Mouse (Mus musculus): ENCODE measurements at regions not wholly inside any gene's neighbourhood (a gene's known extent, or its start where the extent isn't known, plus 50 kb on each side); places are given as distances from the start of the nearest gene placed in this dataset.

GRCm38 (mm10) chr1:89313064-89313463 is 141.5 kb upstream of the Agap1 start:
- Histone ChIP-seq H3K27me3 (ENCODE audit: control insufficient read depth, insufficient read depth, low read length, poor library complexity, severe bottlenecking) (no peaks in the 10 kb centered on the region), H3K4me3 (ENCODE audit: low read depth, low read length) (no peak overlapping the region), H3K27ac (ENCODE audit: insufficient read depth, low read length) (no peak overlapping the region), H3K9ac (ENCODE audit: low read depth, poor library complexity, severe bottlenecking) (no peak overlapping the region), H3K36me3 (ENCODE audit: control insufficient read depth, insufficient read depth, low read length, poor library complexity, severe bottlenecking) (no peaks in the 10 kb centered on the region), H3K4me1 (ENCODE audit: control insufficient read depth, insufficient read depth, low read length) (no peaks in the 10 kb centered on the region), H3K9me3 (replicated peaks; ENCODE audit: control insufficient read depth, insufficient read depth, low read length, poor library complexity, severe bottlenecking) (no peaks in the 10 kb centered on the region)
- no peak for TF ChIP-seq EP300 (IDR thresholded peaks at IDR 0.05; ENCODE audit: insufficient read depth, low read depth, low read length)
- no peak for TF ChIP-seq CTCF (IDR thresholded peaks at IDR 0.05; ENCODE audit: low read depth, low read length)
- no peak for TF ChIP-seq POLR2A (IDR thresholded peaks at IDR 0.05; ENCODE audit: insufficient read depth, low read length)

DNA sequence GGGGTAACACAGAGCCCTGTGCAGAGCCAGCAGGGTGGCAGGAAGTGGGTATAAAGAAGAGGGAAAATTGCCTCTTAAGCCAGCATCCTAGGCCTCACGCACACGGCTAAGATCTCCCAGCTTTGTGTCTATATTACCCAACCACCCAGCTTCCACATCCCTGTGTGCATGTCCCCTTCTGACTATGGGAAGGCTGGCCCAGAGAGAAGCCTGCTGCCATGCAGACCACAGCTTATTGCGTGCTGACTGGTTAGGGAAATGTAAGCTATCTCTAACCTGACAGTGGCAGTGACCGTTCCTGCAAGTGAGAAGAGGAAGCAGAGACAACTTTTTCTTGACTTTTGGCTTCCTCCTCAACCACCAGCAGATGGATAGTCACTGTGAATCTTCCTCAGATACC is 136.7 kb upstream of the Agap1 start:
- Histone ChIP-seq H3K9me3 (replicated peaks; ENCODE audit: control insufficient read depth, insufficient read depth, low read length, poor library complexity, severe bottlenecking) (no peaks in the 10 kb centered on the region), H3K36me3 (ENCODE audit: control insufficient read depth, insufficient read depth, low read length, poor library complexity, severe bottlenecking) (no peaks in the 10 kb centered on the region), H3K27me3 (ENCODE audit: control insufficient read depth, insufficient read depth, low read length, poor library complexity, severe bottlenecking) (no peaks in the 10 kb centered on the region), H3K27ac (ENCODE audit: insufficient read depth, low read length) (no peak overlapping the region), H3K9ac (ENCODE audit: low read depth, poor library complexity, severe bottlenecking) (no peak overlapping the region), H3K4me1 (ENCODE audit: control insufficient read depth, insufficient read depth, low read length) (no peaks in the 10 kb centered on the region), H3K4me3 (ENCODE audit: low read depth, low read length) (no peak overlapping the region)
- TF ChIP-seq CTCF (IDR thresholded peaks at IDR 0.05; ENCODE audit: low read depth, low read length) (no peak), POLR2A (IDR thresholded peaks at IDR 0.05; ENCODE audit: insufficient read depth, low read length) (no peak), EP300 (IDR thresholded peaks at IDR 0.05; ENCODE audit: insufficient read depth, low read depth, low read length) (no peak)

GRCm38 (mm10) chr1:89318663-89319062 is 135.9 kb upstream of the Agap1 start:
- Histone ChIP-seq H3K27me3 (ENCODE audit: control insufficient read depth, insufficient read depth, low read length, poor library complexity, severe bottlenecking) (no peaks in the 10 kb centered on the region), H3K27ac (ENCODE audit: insufficient read depth, low read length) (no peak overlapping the region), H3K36me3 (ENCODE audit: control insufficient read depth, insufficient read depth, low read length, poor library complexity, severe bottlenecking) (no peaks in the 10 kb centered on the region), H3K9ac (ENCODE audit: low read depth, poor library complexity, severe bottlenecking) (no peak overlapping the region), H3K4me1 (ENCODE audit: control insufficient read depth, insufficient read depth, low read length) (no peaks in the 10 kb centered on the region), H3K4me3 (ENCODE audit: low read depth, low read length) (no peak overlapping the region), H3K9me3 (replicated peaks; ENCODE audit: control insufficient read depth, insufficient read depth, low read length, poor library complexity, severe bottlenecking) (no peaks in the 10 kb centered on the region)
- TF ChIP-seq CTCF (IDR thresholded peaks at IDR 0.05; ENCODE audit: low read depth, low read length) (no peak), POLR2A (IDR thresholded peaks at IDR 0.05; ENCODE audit: insufficient read depth, low read length) (no peak), EP300 (IDR thresholded peaks at IDR 0.05; ENCODE audit: insufficient read depth, low read depth, low read length) (no peak)

GRCm38 (mm10) chr1:89322621-89323020 is 132.0 kb upstream of the Agap1 start:
- TF ChIP-seq CTCF (IDR thresholded peaks at IDR 0.05; ENCODE audit: low read depth, low read length) (no peak), EP300 (IDR thresholded peaks at IDR 0.05; ENCODE audit: insufficient read depth, low read depth, low read length) (no peak), POLR2A (IDR thresholded peaks at IDR 0.05; ENCODE audit: insufficient read depth, low read length) (no peak)
- no peak overlapping the region for H3K4me3 ChIP-seq (ENCODE audit: low read depth, low read length)
- no peaks in the 10 kb centered on the region for H3K4me1 ChIP-seq (ENCODE audit: control insufficient read depth, insufficient read depth, low read length)
- no peaks in the 10 kb centered on the region for H3K27me3 ChIP-seq (ENCODE audit: control insufficient read depth, insufficient read depth, low read length, poor library complexity, severe bottlenecking)
- H3K36me3 ChIP-seq (ENCODE audit: control insufficient read depth, insufficient read depth, low read length, poor library complexity, severe bottlenecking), result no peaks in the 10 kb centered on the region
- H3K27ac ChIP-seq (ENCODE audit: insufficient read depth, low read length), result no peak overlapping the region
- no peak overlapping the region for H3K9ac ChIP-seq (ENCODE audit: low read depth, poor library complexity, severe bottlenecking)
- H3K9me3 ChIP-seq (replicated peaks; ENCODE audit: control insufficient read depth, insufficient read depth, low read length, poor library complexity, severe bottlenecking), result no peaks in the 10 kb centered on the region

GRCm38 (mm10) chr1:89323091-89323490 is 131.5 kb upstream of the Agap1 start:
- no peaks in the 10 kb centered on the region for H3K9me3 ChIP-seq (replicated peaks; ENCODE audit: control insufficient read depth, insufficient read depth, low read length, poor library complexity, severe bottlenecking)
- TF ChIP-seq EP300 (IDR thresholded peaks at IDR 0.05; ENCODE audit: insufficient read depth, low read depth, low read length) (no peak), CTCF (IDR thresholded peaks at IDR 0.05; ENCODE audit: low read depth, low read length) (peak; percentile 44)
- H3K4me1 ChIP-seq (ENCODE audit: control insufficient read depth, insufficient read depth, low read length), result no peaks in the 10 kb centered on the region
- H3K4me3 ChIP-seq (ENCODE audit: low read depth, low read length), result no peak overlapping the region
- no peak overlapping the region for H3K9ac ChIP-seq (ENCODE audit: low read depth, poor library complexity, severe bottlenecking)
- no peaks in the 10 kb centered on the region for H3K36me3 ChIP-seq (ENCODE audit: control insufficient read depth, insufficient read depth, low read length, poor library complexity, severe bottlenecking)
- no peak overlapping the region for H3K27ac ChIP-seq (ENCODE audit: insufficient read depth, low read length)
- H3K27me3 ChIP-seq (ENCODE audit: control insufficient read depth, insufficient read depth, low read length, poor library complexity, severe bottlenecking), result no peaks in the 10 kb centered on the region

GRCm38 (mm10) chr1:89331352-89331751 is 123.3 kb upstream of the Agap1 start:
- H3K27me3 ChIP-seq (ENCODE audit: control insufficient read depth, insufficient read depth, low read length, poor library complexity, severe bottlenecking), result no peaks in the 10 kb centered on the region
- no peak for TF ChIP-seq CTCF (IDR thresholded peaks at IDR 0.05; ENCODE audit: low read depth, low read length)
- no peak for TF ChIP-seq EP300 (IDR thresholded peaks at IDR 0.05; ENCODE audit: insufficient read depth, low read depth, low read length)
- H3K4me3 ChIP-seq (ENCODE audit: low read depth, low read length), result no peak overlapping the region
- H3K9ac ChIP-seq (ENCODE audit: low read depth, poor library complexity, severe bottlenecking), result no peak overlapping the region
- no peak overlapping the region for H3K27ac ChIP-seq (ENCODE audit: insufficient read depth, low read length)
- H3K4me1 ChIP-seq (ENCODE audit: control insufficient read depth, insufficient read depth, low read length), result no peaks in the 10 kb centered on the region
- no peaks in the 10 kb centered on the region for H3K9me3 ChIP-seq (replicated peaks; ENCODE audit: control insufficient read depth, insufficient read depth, low read length, poor library complexity, severe bottlenecking)
- no peaks in the 10 kb centered on the region for H3K36me3 ChIP-seq (ENCODE audit: control insufficient read depth, insufficient read depth, low read length, poor library complexity, severe bottlenecking)

Data from ES-Bruce4 (cell line).